Mouse (Mus musculus): Measurements from ENCODE around the gene Orc5.
A peak's percentile ranks its signal among the peaks of the same experiment; 100 is the strongest.
"Not testable (repeated sequence)": the region's sequence is repeated elsewhere in the genome, so short reads cannot be mapped to it uniquely, and the experiment has no call there.

The Orc5 gene

GRCm38 (mm10) chr5:22532571-22532970, 17.7 kb downstream of the Orc5 start:
- no peak for DNase-seq

- peak; percentile 75 for DNase-seq
Observed at GRCm38 (mm10) chr5:22522612-22523011, 27.6 kb downstream of the Orc5 start.

GRCm38 (mm10) chr5:22519708-22520107, 30.5 kb downstream of the Orc5 start:
- DNase-seq, result no peak

GRCm38 (mm10) chr5:22515745-22516144, 34.5 kb downstream of the Orc5 start:
- not testable (repeated sequence) for DNase-seq

GRCm38 (mm10) chr5:22514231-22514630, 36.0 kb downstream of the Orc5 start:
- not testable (repeated sequence) for DNase-seq

GRCm38 (mm10) chr5:22512579-22512978, 37.6 kb downstream of the Orc5 start:
- not testable (repeated sequence) for DNase-seq

- no peak for DNase-seq
Observed at GRCm38 (mm10) chr5:22511824-22512223, 38.4 kb downstream of the Orc5 start.

GRCm38 (mm10) chr5:22508560-22508959, 41.7 kb downstream of the Orc5 start:
- DNase-seq, result no peak

- no peak for DNase-seq
Observed at GRCm38 (mm10) chr5:22499437-22499836, 50.8 kb downstream of the Orc5 start.

- DNase-seq, result peak; percentile 69
Observed at GRCm38 (mm10) chr5:22491088-22491487, 59.1 kb downstream of the Orc5 start.

GRCm38 (mm10) chr5:22489091-22489490, 61.1 kb downstream of the Orc5 start:
- peak; percentile 51 for DNase-seq

- peak; percentile 99 for DNase-seq
Observed at GRCm38 (mm10) chr5:22486601-22487206, 63.5 kb downstream of the Orc5 start.

GRCm38 (mm10) chr5:22485764-22486163, 64.5 kb downstream of the Orc5 start:
- peak; percentile 62 for DNase-seq

- no peak for DNase-seq
Observed at GRCm38 (mm10) chr5:22482567-22482966, 67.7 kb downstream of the Orc5 start.

- not testable (repeated sequence) for DNase-seq
Observed at GRCm38 (mm10) chr5:22472445-22472844, 77.8 kb downstream of the Orc5 start.

- DNase-seq, result no peak
Observed at GRCm38 (mm10) chr5:22471243-22471642, 79.0 kb downstream of the Orc5 start.

- no peak for DNase-seq
Observed at GRCm38 (mm10) chr5:22452871-22453661, 97.2 kb downstream of the Orc5 start.

- DNase-seq, result no peak
Observed at GRCm38 (mm10) chr5:22452452-22452851, 97.8 kb downstream of the Orc5 start.

- no peak for DNase-seq
Observed at GRCm38 (mm10) chr5:22451764-22452163, 98.5 kb downstream of the Orc5 start.

- DNase-seq, result no peak
Observed at GRCm38 (mm10) chr5:22449492-22449891, 100.7 kb downstream of the Orc5 start.

All from cerebellum, adult 9-11 months (tissue).